Mouse (Mus musculus): ENCODE data around the gene Trio. TPM values are rescaled to one million over a fixed set of nuclear protein-coding genes. Genes with fewer than 3 reads are reported as not detected.

The Trio gene
- polyA plus RNA-seq, 1 experiment from 2014 or later, result 5.1 TPM

GRCm38 (mm10) chr15:27795942-27796867 is 229.4 kb downstream of the Trio start:
- TF ChIP-seq EP300 (IDR thresholded peaks at IDR 0.05; ENCODE audit: low read depth), result no peak
- no peak for TF ChIP-seq CTCF (IDR thresholded peaks at IDR 0.05; ENCODE audit: low read depth)
- Histone ChIP-seq H3K27ac (ENCODE audit: low read depth) (peak overlapping the region; percentile 76; the same call in 1 of the 2 replicates), H3K4me3 (ENCODE audit: low read depth, low read length) (no peak overlapping the region), H3K4me2 (ENCODE audit: low read depth, low read length) (no peak overlapping the region), H3K9me3 (ENCODE audit: low read length) (no peaks in the 10 kb centered on the region), H3K27me3 (ENCODE audit: insufficient read depth, low read length) (no peaks in the 10 kb centered on the region), H3K4me1 (ENCODE audit: insufficient read depth) (peaks cover 15% of the 10 kb centered on the region), H3K36me3 (replicated peaks; ENCODE audit: insufficient read depth, low read length) (no peaks in the 10 kb centered on the region; the same call in 1 of the 2 replicates), H3K9ac (replicated peaks) (no peak overlapping the region)
- peak; percentile 61 for ATAC-seq
- 41% methylated on average over 22 of the region's 22 CpGs for WGBS (ENCODE audit: insufficient replicate concordance)
- no peak for DNase-seq

- no peak for TF ChIP-seq CTCF (IDR thresholded peaks at IDR 0.05; ENCODE audit: low read depth)
- no peak for TF ChIP-seq EP300 (IDR thresholded peaks at IDR 0.05; ENCODE audit: low read depth)
- DNase-seq, result no peak
- ATAC-seq, result no peak
- Histone ChIP-seq H3K4me2 (ENCODE audit: low read depth, low read length) (no peak overlapping the region), H3K4me1 (ENCODE audit: insufficient read depth) (peaks cover 15% of the 10 kb centered on the region), H3K9ac (replicated peaks) (no peak overlapping the region), H3K36me3 (replicated peaks; ENCODE audit: insufficient read depth, low read length) (no peaks in the 10 kb centered on the region; the same call in 1 of the 2 replicates), H3K27me3 (ENCODE audit: insufficient read depth, low read length) (no peaks in the 10 kb centered on the region), H3K9me3 (ENCODE audit: low read length) (no peaks in the 10 kb centered on the region), H3K4me3 (ENCODE audit: low read depth, low read length) (no peak overlapping the region), H3K27ac (ENCODE audit: low read depth) (no peak overlapping the region)
- 68% methylated on average over 6 of the region's 6 CpGs for WGBS (ENCODE audit: insufficient replicate concordance)
These were observed 232.4 kb downstream of the Trio start for GRCm38 (mm10) chr15:27793284-27793683.

- WGBS (ENCODE audit: insufficient replicate concordance), result 70% methylated on average over 11 of the region's 11 CpGs
These were observed 233.2 kb downstream of the Trio start for GRCm38 (mm10) chr15:27792473-27792872.

GRCm38 (mm10) chr15:27791141-27791540 is 234.5 kb downstream of the Trio start:
- 86% methylated on average over 5 of the region's 5 CpGs for WGBS (ENCODE audit: insufficient replicate concordance)
- Histone ChIP-seq H3K4me1 (ENCODE audit: insufficient read depth) (peaks cover 4% of the 10 kb centered on the region; the same call in 1 of the 2 replicates), H3K4me3 (ENCODE audit: low read depth, low read length) (no peak overlapping the region), H3K4me2 (ENCODE audit: low read depth, low read length) (no peak overlapping the region), H3K27ac (ENCODE audit: low read depth) (no peak overlapping the region), H3K27me3 (ENCODE audit: insufficient read depth, low read length) (no peaks in the 10 kb centered on the region), H3K9me3 (ENCODE audit: low read length) (no peaks in the 10 kb centered on the region), H3K36me3 (replicated peaks; ENCODE audit: insufficient read depth, low read length) (no peaks in the 10 kb centered on the region), H3K9ac (replicated peaks) (no peak overlapping the region)
- ATAC-seq (no peak), DNase-seq (no peak)
- TF ChIP-seq CTCF (IDR thresholded peaks at IDR 0.05; ENCODE audit: low read depth) (no peak), EP300 (IDR thresholded peaks at IDR 0.05; ENCODE audit: low read depth) (no peak)

More at GRCm38 (mm10) chr15:27792473-27792872, 233.2 kb downstream of the Trio start:
- H3K4me3 ChIP-seq (ENCODE audit: low read depth, low read length), result no peak overlapping the region
- no peak overlapping the region for H3K9ac ChIP-seq (replicated peaks)
- no peaks in the 10 kb centered on the region for H3K9me3 ChIP-seq (ENCODE audit: low read length)
- peaks cover 15% of the 10 kb centered on the region for H3K4me1 ChIP-seq (ENCODE audit: insufficient read depth)
- H3K27ac ChIP-seq (ENCODE audit: low read depth), result no peak overlapping the region
- DNase-seq (no peak), ATAC-seq (no peak)
- no peaks in the 10 kb centered on the region for H3K36me3 ChIP-seq (replicated peaks; ENCODE audit: insufficient read depth, low read length)
- H3K27me3 ChIP-seq (ENCODE audit: insufficient read depth, low read length), result no peaks in the 10 kb centered on the region
- no peak overlapping the region for H3K4me2 ChIP-seq (ENCODE audit: low read depth, low read length)
- TF ChIP-seq EP300 (IDR thresholded peaks at IDR 0.05; ENCODE audit: low read depth) (no peak), CTCF (IDR thresholded peaks at IDR 0.05; ENCODE audit: low read depth) (no peak)

GRCm38 (mm10) chr15:27790699-27791098 is 234.9 kb downstream of the Trio start:
- Histone ChIP-seq H3K4me1 (ENCODE audit: insufficient read depth) (peaks cover 3% of the 10 kb centered on the region), H3K4me3 (ENCODE audit: low read depth, low read length) (no peak overlapping the region), H3K27ac (ENCODE audit: low read depth) (no peak overlapping the region)

GRCm38 (mm10) chr15:27789325-27789724 is 236.3 kb downstream of the Trio start:
- no peak for ATAC-seq
- H3K4me2 ChIP-seq (ENCODE audit: low read depth, low read length), result no peak overlapping the region
- no peaks in the 10 kb centered on the region for H3K9me3 ChIP-seq (ENCODE audit: low read length)
- TF ChIP-seq CTCF (IDR thresholded peaks at IDR 0.05; ENCODE audit: low read depth), result no peak
- no peak for TF ChIP-seq EP300 (IDR thresholded peaks at IDR 0.05; ENCODE audit: low read depth)
- no peak overlapping the region for H3K4me3 ChIP-seq (ENCODE audit: low read depth, low read length)
- H3K9ac ChIP-seq (replicated peaks), result no peak overlapping the region
- no peak overlapping the region for H3K27ac ChIP-seq (ENCODE audit: low read depth)
- no peaks in the 10 kb centered on the region for H3K27me3 ChIP-seq (ENCODE audit: insufficient read depth, low read length)
- H3K36me3 ChIP-seq (replicated peaks; ENCODE audit: insufficient read depth, low read length), result no peaks in the 10 kb centered on the region
- DNase-seq, result no peak
- peaks cover 15% of the 10 kb centered on the region for H3K4me1 ChIP-seq (ENCODE audit: insufficient read depth)
- 78% methylated on average over 3 of the region's 3 CpGs for WGBS (ENCODE audit: insufficient replicate concordance)

More at GRCm38 (mm10) chr15:27790699-27791098, 234.9 kb downstream of the Trio start:
- Histone ChIP-seq H3K9ac (replicated peaks) (no peak overlapping the region), H3K9me3 (ENCODE audit: low read length) (no peaks in the 10 kb centered on the region), H3K27me3 (ENCODE audit: insufficient read depth, low read length) (no peaks in the 10 kb centered on the region), H3K36me3 (replicated peaks; ENCODE audit: insufficient read depth, low read length) (no peaks in the 10 kb centered on the region), H3K4me2 (ENCODE audit: low read depth, low read length) (no peak overlapping the region)
- DNase-seq (no peak), ATAC-seq (no peak)
- TF ChIP-seq EP300 (IDR thresholded peaks at IDR 0.05; ENCODE audit: low read depth) (no peak), CTCF (IDR thresholded peaks at IDR 0.05; ENCODE audit: low read depth) (no peak)
- WGBS (ENCODE audit: insufficient replicate concordance), result 78% methylated on average over 6 of the region's 6 CpGs

All from liver, postnatal 0 days (tissue).